Mouse (Mus musculus): ENCODE results near the gene Pvalb. TPM values are rescaled to one million over a fixed set of nuclear protein-coding genes. Genes with fewer than 3 reads are reported as not detected.
A peak's percentile ranks its signal among the peaks of the same experiment; 100 is the strongest.

The Pvalb gene
- polyA plus RNA-seq, 1 experiment, result not detected

GRCm38 (mm10) chr15:78189636-78190035, 16.6 kb downstream of the Pvalb start:
- TF ChIP-seq CTCF (IDR thresholded peaks at IDR 0.05; ENCODE audit: control insufficient read depth, insufficient read depth, insufficient replicate concordance, low read depth, low read length) (no peak), POLR2A (IDR thresholded peaks at IDR 0.05; ENCODE audit: control insufficient read depth, low read depth, low read length) (no peak)

DNA sequence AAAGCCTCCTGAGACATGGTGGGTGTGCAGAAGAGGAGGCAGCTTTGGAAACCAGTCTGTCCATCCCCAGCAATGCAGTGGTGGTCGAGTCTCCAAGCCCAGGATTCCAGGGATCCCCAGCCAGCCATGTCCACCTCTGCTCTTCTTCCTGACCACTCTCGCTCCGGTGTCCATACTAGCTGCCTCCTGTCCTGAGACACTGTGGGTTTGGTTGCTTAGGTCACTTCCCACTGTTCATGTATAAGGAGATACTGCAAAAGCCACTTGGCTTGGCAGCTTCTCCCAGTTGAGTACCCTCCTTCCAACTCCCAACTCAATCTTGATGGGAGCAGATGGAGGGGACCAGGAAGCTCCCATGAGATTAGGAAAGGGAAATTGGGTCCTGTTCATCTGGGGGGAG, 17.7 kb downstream of the Pvalb start:
- Histone ChIP-seq H3K27ac (ENCODE audit: control insufficient read depth, insufficient read depth, low read depth, low read length) (no peak overlapping the region), H3K36me3 (ENCODE audit: control insufficient read depth, insufficient read depth, low read length) (no peaks in the 10 kb centered on the region), H3K4me3 (ENCODE audit: control insufficient read depth, low read depth, low read length) (no peak overlapping the region), H3K27me3 (ENCODE audit: control insufficient read depth, insufficient read depth, low read length) (no peaks in the 10 kb centered on the region), H3K4me1 (ENCODE audit: control insufficient read depth, insufficient read depth, low read length) (peaks cover 2% of the 10 kb centered on the region; the same call in 1 of the 2 replicates)
- no peak for TF ChIP-seq CTCF (IDR thresholded peaks at IDR 0.05; ENCODE audit: control insufficient read depth, insufficient read depth, insufficient replicate concordance, low read depth, low read length)
- TF ChIP-seq POLR2A (IDR thresholded peaks at IDR 0.05; ENCODE audit: control insufficient read depth, low read depth, low read length), result no peak

More at GRCm38 (mm10) chr15:78189636-78190035, 16.6 kb downstream of the Pvalb start:
- Histone ChIP-seq H3K27ac (ENCODE audit: control insufficient read depth, insufficient read depth, low read depth, low read length) (no peak overlapping the region), H3K4me1 (ENCODE audit: control insufficient read depth, insufficient read depth, low read length) (peaks cover 2% of the 10 kb centered on the region; the same call in 1 of the 2 replicates), H3K36me3 (ENCODE audit: control insufficient read depth, insufficient read depth, low read length) (no peaks in the 10 kb centered on the region), H3K27me3 (ENCODE audit: control insufficient read depth, insufficient read depth, low read length) (no peaks in the 10 kb centered on the region), H3K4me3 (ENCODE audit: control insufficient read depth, low read depth, low read length) (no peak overlapping the region)

- Histone ChIP-seq H3K27ac (ENCODE audit: control insufficient read depth, insufficient read depth, low read depth, low read length) (no peak overlapping the region), H3K4me1 (ENCODE audit: control insufficient read depth, insufficient read depth, low read length) (peaks cover 2% of the 10 kb centered on the region; the same call in 1 of the 2 replicates), H3K4me3 (ENCODE audit: control insufficient read depth, low read depth, low read length) (no peak overlapping the region), H3K27me3 (ENCODE audit: control insufficient read depth, insufficient read depth, low read length) (no peaks in the 10 kb centered on the region), H3K36me3 (ENCODE audit: control insufficient read depth, insufficient read depth, low read length) (no peaks in the 10 kb centered on the region)
- TF ChIP-seq POLR2A (IDR thresholded peaks at IDR 0.05; ENCODE audit: control insufficient read depth, low read depth, low read length) (no peak), CTCF (IDR thresholded peaks at IDR 0.05; ENCODE audit: control insufficient read depth, insufficient read depth, insufficient replicate concordance, low read depth, low read length) (no peak)
These were observed 19.3 kb downstream of the Pvalb start for GRCm38 (mm10) chr15:78186906-78187305.

DNA sequence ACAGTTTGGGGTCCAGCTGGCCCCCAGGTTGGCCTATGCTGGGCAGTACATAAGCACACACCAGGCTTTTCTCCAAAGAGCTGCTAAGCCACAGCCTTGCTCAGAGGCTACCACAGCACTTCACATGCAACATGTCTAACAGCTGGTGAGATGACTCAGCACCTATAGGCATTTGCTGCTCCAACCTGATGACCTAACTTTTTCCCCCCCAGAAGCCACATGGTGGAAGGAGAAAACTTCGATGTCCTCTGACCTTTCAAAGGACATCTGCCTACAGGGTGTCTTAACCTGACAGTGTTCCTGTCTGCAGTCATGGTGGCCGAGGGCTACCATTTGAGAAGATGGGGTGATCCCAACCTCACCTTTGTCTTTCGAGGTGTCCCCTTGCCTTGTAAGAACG, 20.6 kb downstream of the Pvalb start:
- Histone ChIP-seq H3K27me3 (ENCODE audit: control insufficient read depth, insufficient read depth, low read length) (no peaks in the 10 kb centered on the region), H3K4me3 (ENCODE audit: control insufficient read depth, low read depth, low read length) (no peak overlapping the region), H3K27ac (ENCODE audit: control insufficient read depth, insufficient read depth, low read depth, low read length) (no peak overlapping the region), H3K4me1 (ENCODE audit: control insufficient read depth, insufficient read depth, low read length) (peaks cover 2% of the 10 kb centered on the region; the same call in 1 of the 2 replicates), H3K36me3 (ENCODE audit: control insufficient read depth, insufficient read depth, low read length) (no peaks in the 10 kb centered on the region)
- TF ChIP-seq POLR2A (IDR thresholded peaks at IDR 0.05; ENCODE audit: control insufficient read depth, low read depth, low read length) (no peak), CTCF (IDR thresholded peaks at IDR 0.05; ENCODE audit: control insufficient read depth, insufficient read depth, insufficient replicate concordance, low read depth, low read length) (no peak)

DNA sequence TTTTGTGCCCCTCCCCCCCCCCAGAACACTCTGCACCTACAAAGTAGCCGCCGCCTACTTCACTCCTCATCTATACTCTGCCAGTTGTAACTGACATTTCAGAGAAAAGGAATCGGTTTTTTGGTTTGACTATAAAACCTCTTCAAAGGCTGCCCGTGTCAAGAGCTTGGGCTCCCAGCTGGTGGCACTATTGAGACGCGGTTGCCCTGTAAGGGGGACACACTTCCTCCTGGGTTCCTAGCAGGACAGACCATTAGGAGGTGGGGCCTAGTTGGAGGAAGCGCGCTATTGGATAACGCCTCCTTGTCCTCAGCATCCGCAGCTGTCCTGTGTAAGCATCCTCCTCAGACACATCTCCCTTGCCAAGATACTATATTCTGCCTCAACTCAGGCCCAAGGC, 21.3 kb downstream of the Pvalb start:
- Histone ChIP-seq H3K4me3 (ENCODE audit: control insufficient read depth, low read depth, low read length) (no peak overlapping the region), H3K4me1 (ENCODE audit: control insufficient read depth, insufficient read depth, low read length) (peaks cover 2% of the 10 kb centered on the region; the same call in 1 of the 2 replicates), H3K27me3 (ENCODE audit: control insufficient read depth, insufficient read depth, low read length) (no peaks in the 10 kb centered on the region), H3K27ac (ENCODE audit: control insufficient read depth, insufficient read depth, low read depth, low read length) (no peak overlapping the region), H3K36me3 (ENCODE audit: control insufficient read depth, insufficient read depth, low read length) (no peaks in the 10 kb centered on the region)
- TF ChIP-seq CTCF (IDR thresholded peaks at IDR 0.05; ENCODE audit: control insufficient read depth, insufficient read depth, insufficient replicate concordance, low read depth, low read length) (peak; percentile 28; the same call in 1 of the 2 replicates), POLR2A (IDR thresholded peaks at IDR 0.05; ENCODE audit: control insufficient read depth, low read depth, low read length) (no peak)

- Histone ChIP-seq H3K4me3 (ENCODE audit: control insufficient read depth, low read depth, low read length) (no peak overlapping the region), H3K36me3 (ENCODE audit: control insufficient read depth, insufficient read depth, low read length) (no peaks in the 10 kb centered on the region), H3K27ac (ENCODE audit: control insufficient read depth, insufficient read depth, low read depth, low read length) (no peak overlapping the region), H3K27me3 (ENCODE audit: control insufficient read depth, insufficient read depth, low read length) (no peaks in the 10 kb centered on the region), H3K4me1 (ENCODE audit: control insufficient read depth, insufficient read depth, low read length) (peaks cover 2% of the 10 kb centered on the region; the same call in 1 of the 2 replicates)
- TF ChIP-seq CTCF (IDR thresholded peaks at IDR 0.05; ENCODE audit: control insufficient read depth, insufficient read depth, insufficient replicate concordance, low read depth, low read length) (no peak), POLR2A (IDR thresholded peaks at IDR 0.05; ENCODE audit: control insufficient read depth, low read depth, low read length) (no peak)
These were observed 24.3 kb downstream of the Pvalb start for GRCm38 (mm10) chr15:78181701-78182405.

DNA sequence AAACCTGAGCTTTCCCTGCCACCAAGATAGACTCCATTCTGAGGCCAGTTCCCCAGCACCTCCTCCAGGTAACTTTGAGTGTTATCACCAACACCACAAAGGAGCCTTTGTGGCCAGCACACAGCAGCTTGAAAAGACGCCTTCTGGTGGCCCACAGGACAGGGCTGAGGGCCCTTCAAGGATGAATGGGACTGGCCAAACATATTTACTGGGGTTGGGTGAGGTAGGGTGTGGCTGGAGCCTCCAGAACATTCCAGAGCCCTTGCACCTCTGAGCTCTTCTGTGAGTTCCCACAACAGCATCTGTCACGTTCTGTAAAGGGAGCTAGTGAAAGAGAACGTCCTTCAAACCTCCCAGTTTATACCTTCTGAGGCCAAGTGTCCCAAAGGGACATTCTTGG, 26.4 kb downstream of the Pvalb start:
- no peak overlapping the region for H3K27ac ChIP-seq (ENCODE audit: control insufficient read depth, insufficient read depth, low read depth, low read length)
- peaks cover 4% of the 10 kb centered on the region for H3K4me1 ChIP-seq (ENCODE audit: control insufficient read depth, insufficient read depth, low read length)
- TF ChIP-seq CTCF (IDR thresholded peaks at IDR 0.05; ENCODE audit: control insufficient read depth, insufficient read depth, insufficient replicate concordance, low read depth, low read length) (no peak), POLR2A (IDR thresholded peaks at IDR 0.05; ENCODE audit: control insufficient read depth, low read depth, low read length) (no peak)
- no peaks in the 10 kb centered on the region for H3K27me3 ChIP-seq (ENCODE audit: control insufficient read depth, insufficient read depth, low read length)
- no peaks in the 10 kb centered on the region for H3K36me3 ChIP-seq (ENCODE audit: control insufficient read depth, insufficient read depth, low read length)
- no peak overlapping the region for H3K4me3 ChIP-seq (ENCODE audit: control insufficient read depth, low read depth, low read length)

Measured in testis, adult 2 months (tissue).